20 mouse cellular contexts compared by ENCODE assay signal in the genomic region with DNA sequence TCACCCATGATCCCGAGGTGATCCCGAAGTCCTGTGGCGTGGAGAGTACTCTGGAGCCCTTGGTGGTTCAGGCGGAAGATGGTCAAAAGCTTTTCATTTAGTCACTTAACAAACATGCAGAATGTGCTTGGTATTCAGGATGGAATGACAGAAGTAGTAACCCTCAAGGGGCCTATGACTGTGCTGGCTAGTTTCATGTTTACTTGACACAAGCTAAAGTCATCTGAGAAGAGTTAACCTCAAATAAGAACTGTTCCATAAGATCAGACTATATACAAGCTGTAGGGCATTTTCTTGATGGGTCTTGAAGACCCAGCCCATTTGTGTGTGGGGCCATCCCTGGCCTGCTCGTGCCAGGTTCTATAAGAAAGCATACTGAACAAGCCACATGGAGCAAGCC. TPM values are rescaled to one million over a fixed set of nuclear protein-coding genes. Genes with fewer than 3 reads are reported as not detected.
DNase-seq lines count a peak whose midpoint lies in the region; ATAC-seq and TF ChIP-seq lines count a peak whose summit lies in the region.
"Had no signal": no experiment of that assay in that cellular context is flagged by ENCODE, and none has a peak within 500 bp of the region (broad histone marks: within the 10 kb centered on the region; RNA-seq: fewer than 3 reads in every experiment).

No protein-coding gene starts in this region.

- H3K27ac ChIP-seq in CH12.LX (ENCODE audit: insufficient read depth, low read depth), result peak overlapping the region; percentile 75; the same call in 1 of the 2 replicates
- H3K27ac ChIP-seq in intestine, postnatal 0 days (ENCODE audit: low read depth, low read length), result no peak overlapping the region

- TF ChIP-seq CTCF in CH12.LX (conservative IDR thresholded peaks at IDR 0.05 in 1 of 2, IDR thresholded peaks at IDR 0.05 in 1 of 2; ENCODE audit: low read depth in 2 of 2, low read length in 2 of 2), result no peak
- no peak for TF ChIP-seq CTCF in intestine, postnatal 0 days (IDR thresholded peaks at IDR 0.05; ENCODE audit: low read depth)

- peak overlapping the region; percentile 73; the same call in 1 of the 2 replicates for H3K4me2 ChIP-seq in CH12.LX (ENCODE audit: insufficient read depth, low read depth, poor library complexity, severe bottlenecking)
- no peak overlapping the region for H3K4me2 ChIP-seq in intestine, postnatal 0 days (replicated peaks; ENCODE audit: low read depth)

- WGBS in intestine, postnatal 0 days, result 97% methylated on average over 5 of the region's 5 CpGs

- no peak overlapping the region for H3K4me3 ChIP-seq in CH12.LX (replicated peaks in 1 of 3; ENCODE audit: low read depth in 2 of 3, low read length in 2 of 3, poor library complexity in 1 of 3)
- H3K4me3 ChIP-seq in intestine, postnatal 0 days (ENCODE audit: low read depth, low read length), result no peak overlapping the region

- H3K9ac ChIP-seq in CH12.LX (ENCODE audit: insufficient read depth, low read depth), result no peak overlapping the region
- H3K9ac ChIP-seq in intestine, postnatal 0 days (ENCODE audit: low read depth, low read length), result no peak overlapping the region

- intact Hi-C loops in heart, postnatal 14 days (cut with DNase I), result no loop called here

- in situ Hi-C loops in CH12.LX (cut with MboI; ENCODE audit: low pct_ligation_motif_present, low pct_unique_long_range_greater_than_20kb, low sequenced_read_pairs), result loop anchor here (5.0 kb wide), 1 partner anchor 66 kb away; a partner anchor contains a TSS

- dilution Hi-C loops in CH12.LX (cut with MboI; ENCODE audit: extremely low pct_ligation_motif_present, extremely low pct_unique_long_range_greater_than_20kb, low sequenced_read_pairs), result no loop called here

- peak; percentile 41 for DNase-seq in A20 (ENCODE audit: low read depth, low spot score)
- peak; percentile 70 for DNase-seq in CH12.LX (ENCODE audit: extremely low read depth)
- no peak for DNase-seq in heart, postnatal 14 days
- DNase-seq: adrenal gland, adult 2 months; adrenal gland, adult 8-10 months; adrenal gland, postnatal 10 days; adrenal gland, postnatal 14 days; adrenal gland, postnatal 25 days; adrenal gland, postnatal 36 days; B cell, adult 2 months; cerebellum, adult 11 months; cerebellum, adult 11-12 months; cerebellum, adult 18-20 months; cerebellum, adult 2 months; cerebellum, adult 8-10 months had no signal

- no peak for TF ChIP-seq RAD21 in CH12.LX (IDR thresholded peaks at IDR 0.05; ENCODE audit: low read depth, low read length)

- no peaks in the 10 kb centered on the region for H3K9me3 ChIP-seq in CH12.LX (replicated peaks; ENCODE audit: low read length)
- no peaks in the 10 kb centered on the region for H3K9me3 ChIP-seq in intestine, postnatal 0 days (ENCODE audit: control insufficient read depth)
- H3K9me3 ChIP-seq: G1E had no signal

- H3K27me3 ChIP-seq in CH12.LX (replicated peaks), result no peaks in the 10 kb centered on the region
- no peaks in the 10 kb centered on the region for H3K27me3 ChIP-seq in intestine, postnatal 0 days (replicated peaks; ENCODE audit: control insufficient read depth, insufficient read depth, low read length)
- H3K27me3 ChIP-seq: Patski had no signal

- no peak for TF ChIP-seq POLR2A in CH12.LX (IDR thresholded peaks at IDR 0.05; ENCODE audit: low read depth, low read length)

- no peaks in the 10 kb centered on the region for H3K79me2 ChIP-seq in CH12.LX (replicated peaks; ENCODE audit: control insufficient read depth, extremely low read depth, insufficient read depth, poor library complexity, severe bottlenecking)

- H3K4me1 ChIP-seq in CH12.LX (ENCODE audit: control insufficient read depth in 1 of 2, insufficient read depth in 2 of 2), result peaks cover 12 to 31% of the 10 kb centered on the region in 2 experiments; a peak in 3 of 4 replicates
- no peaks in the 10 kb centered on the region for H3K4me1 ChIP-seq in intestine, postnatal 0 days (replicated peaks; ENCODE audit: control insufficient read depth, insufficient read depth, low read length)

- peak; percentile 79 for TF ChIP-seq EP300 in CH12.LX (IDR thresholded peaks at IDR 0.05; ENCODE audit: low read length)

- no peak for ATAC-seq in intestine, postnatal 0 days
- ATAC-seq: activated CD4-positive, CD25-positive, alpha-beta regulatory T cell, adult 4 months; CD4-positive, CD25-positive, alpha-beta regulatory T cell, adult 4 months; Patski had no signal

- H3K36me3 ChIP-seq in CH12.LX (replicated peaks in 1 of 2; ENCODE audit: control insufficient read depth in 1 of 2, insufficient read depth in 1 of 2, low read length in 1 of 2), result peaks cover 0 to 6% of the 10 kb centered on the region in 2 experiments
- H3K36me3 ChIP-seq in intestine, postnatal 0 days (ENCODE audit: control insufficient read depth, insufficient read depth), result peaks cover 18% of the 10 kb centered on the region; the same call in 1 of the 2 replicates

TF ChIP-seq in CH12.LX, 34 proteins besides CTCF, POLR2A, EP300 and RAD21:
- no peak for TF ChIP-seq ZMIZ1 (IDR thresholded peaks at IDR 0.05; ENCODE audit: low read depth, low read length)
- no peak for TF ChIP-seq USF2 (conservative IDR thresholded peaks at IDR 0.05; ENCODE audit: low read depth, low read length)
- TF ChIP-seq HCFC1 (IDR thresholded peaks at IDR 0.05; ENCODE audit: low read depth, low read length), result no peak
- TF ChIP-seq ZC3H11A (IDR thresholded peaks at IDR 0.05; ENCODE audit: low read depth, low read length), result no peak
- TF ChIP-seq GABPA (IDR thresholded peaks at IDR 0.05; ENCODE audit: insufficient replicate concordance, low read depth, low read length), result no peak
- 0 out of 2 replicates have a peak, but pooled peaks have one; percentile 13 for TF ChIP-seq ELF1 (IDR thresholded peaks at IDR 0.05; ENCODE audit: low read depth, low read length)
- TF ChIP-seq MAZ (IDR thresholded peaks at IDR 0.05; ENCODE audit: low read depth, low read length), result no peak
- no peak for TF ChIP-seq ZKSCAN1 (IDR thresholded peaks at IDR 0.05; ENCODE audit: borderline replicate concordance, low read depth, low read length)
- TF ChIP-seq SMC3 (IDR thresholded peaks at IDR 0.05; ENCODE audit: low read depth, low read length), result no peak
- TF ChIP-seq BHLHE40 (IDR thresholded peaks at IDR 0.05; ENCODE audit: low read depth, low read length), result peak; percentile 71
- no peak for TF ChIP-seq RCOR1 (conservative IDR thresholded peaks at IDR 0.05; ENCODE audit: low read depth, low read length)
- TF ChIP-seq IRF4 (IDR thresholded peaks at IDR 0.05; ENCODE audit: low read depth, low read length), result peak; percentile 90
- TF ChIP-seq JUN (IDR thresholded peaks at IDR 0.05; ENCODE audit: insufficient read depth, low read depth, low read length), result peak; percentile 47; the same call in 1 of the 2 replicates
- TF ChIP-seq MYC (IDR thresholded peaks at IDR 0.05; ENCODE audit: low read depth, low read length), result no peak
- no peak for TF ChIP-seq POLR2AphosphoS2 (IDR thresholded peaks at IDR 0.05; ENCODE audit: low read depth, low read length)
- peak; percentile 72; the same call in 1 of the 2 replicates for TF ChIP-seq MEF2A (IDR thresholded peaks at IDR 0.05; ENCODE audit: borderline replicate concordance, low read depth, low read length)
- TF ChIP-seq CHD1 (IDR thresholded peaks at IDR 0.05; ENCODE audit: low read depth, low read length), result no peak
- no peak for TF ChIP-seq KAT2A (IDR thresholded peaks at IDR 0.05; ENCODE audit: insufficient replicate concordance, low read length)
- TF ChIP-seq MXI1 (IDR thresholded peaks at IDR 0.05; ENCODE audit: low read depth, low read length), result no peak
- TF ChIP-seq UBTF (IDR thresholded peaks at IDR 0.05; ENCODE audit: low read depth, low read length), result no peak
- no peak for TF ChIP-seq TBP (conservative IDR thresholded peaks at IDR 0.05; ENCODE audit: low read depth, low read length)
- TF ChIP-seq PAX5 (IDR thresholded peaks at IDR 0.05; ENCODE audit: low read length), result no peak
- TF ChIP-seq MAFK (IDR thresholded peaks at IDR 0.05; ENCODE audit: insufficient replicate concordance, low read length), result 0 out of 2 replicates have a peak, but pooled peaks have one; percentile 40
- no peak for TF ChIP-seq USF1 (IDR thresholded peaks at IDR 0.05; ENCODE audit: low read depth, low read length)
- peak; percentile 70 for TF ChIP-seq ETS1 (conservative IDR thresholded peaks at IDR 0.05; ENCODE audit: low read depth, low read length)
- peak; percentile 36; the same call in 1 of the 2 replicates for TF ChIP-seq JUND (conservative IDR thresholded peaks at IDR 0.05; ENCODE audit: low read depth, low read length)
- TF ChIP-seq NELFE (IDR thresholded peaks at IDR 0.05; ENCODE audit: low read depth, low read length), result no peak
- TF ChIP-seq ZNF384 (IDR thresholded peaks at IDR 0.05; ENCODE audit: low read depth, low read length), result no peak
- TF ChIP-seq NRF1 (IDR thresholded peaks at IDR 0.05; ENCODE audit: low read depth, low read length), result no peak
- TF ChIP-seq MAX (IDR thresholded peaks at IDR 0.05; ENCODE audit: low read length), result no peak
- no peak for TF ChIP-seq CHD2 (IDR thresholded peaks at IDR 0.05; ENCODE audit: low read length)
- 0 out of 2 replicates have a peak, but pooled peaks have one; percentile 24 for TF ChIP-seq TCF12 (IDR thresholded peaks at IDR 0.05; ENCODE audit: low read depth, low read length)
- TF ChIP-seq SIN3A (IDR thresholded peaks at IDR 0.05; ENCODE audit: low read length), result peak; percentile 32; the same call in 1 of the 2 replicates
- TF ChIP-seq E2F4 (IDR thresholded peaks at IDR 0.05; ENCODE audit: insufficient replicate concordance, low read depth, low read length), result no peak

RNA-seq across cellular contexts. Expression of a gene that starts 52.1 kb away (rescaled TPM):
- total RNA-seq in CH12.LX (2012; rRNA removed) (10.6 and 10.8 TPM in 2 replicates), CH12.LX (2014; rRNA removed) (6.4 and 6.6 TPM in 2 replicates)
- polyA plus RNA-seq in CH12.LX (2012; ENCODE audit: insufficient read length, low read depth), result 8.7 TPM in 2 replicates
- polyA plus RNA-seq in intestine, postnatal 0 days (2015; fragmentation: Nextera tagmentation; extraction: Ambion mirVana), result 3.2 and 3.3 TPM in 2 replicates
- total RNA-seq in heart, postnatal 14 days (2021), result 10 to 100 TPM; 18.7 to 18.8 TPM

RNA-seq across cellular contexts. Expression of a gene that starts 52.7 kb away (rescaled TPM):
- total RNA-seq in CH12.LX (2012; rRNA removed) (15.9 and 17.0 TPM in 2 replicates), CH12.LX (2014; rRNA removed) (33.0 and 37.5 TPM in 2 replicates)
- 19.8 and 21.7 TPM in 2 replicates for polyA plus RNA-seq in CH12.LX (2012; ENCODE audit: insufficient read length, low read depth)
- polyA plus RNA-seq in intestine, postnatal 0 days (2015; fragmentation: Nextera tagmentation; extraction: Ambion mirVana), result 44.6 and 46.0 TPM in 2 replicates
- total RNA-seq in heart, postnatal 14 days (2021), result 10 to 100 TPM; 36.7 to 37.6 TPM

Comparison
In these comparisons a context has a peak if more than half of its experiments do, and no peak if none do; other contexts are left out.
1. DNase-seq: peak in A20 (single experiment) and CH12.LX (single experiment); none in heart, postnatal 14 days (0 of 2).